Mouse (Mus musculus) gastrocnemius, postnatal 14 days (tissue): ENCODE data around the gene Fam183b. TPM values are rescaled to one million over a fixed set of nuclear protein-coding genes. Genes with fewer than 3 reads are reported as not detected.
"Not testable (repeated sequence)": the region's sequence is repeated elsewhere in the genome, so short reads cannot be mapped to it uniquely, and the experiment has no call there.

Source experiments
- DNase-seq: peaks from one replicate; pipeline ENCODE4 v3.0.0; 2021; ENCODE audit warnings: mixed read lengths
- intact Hi-C: fragments of 180-260 bp; cut with DNase I; formaldehyde crosslinking; loops from one replicate; pipeline ENCODE4 v1.15.1; 2025; ENCODE audit warnings: low total_unique reads
- long read RNA-seq, 2 experiments: library from polyadenylated mRNA; stranded (forward); transcript quantifications; one replicate each; pipeline ENCODE4 v2.0.0; 2021
- total RNA-seq, 2 experiments: library from RNA; stranded (reverse); gene quantifications; 2 replicates each; pipeline ENCODE4 v1.2.3; 2021

Gene Fam183b
- not detected for total RNA-seq
- long read RNA-seq, experiment 1: 0 reads
- long read RNA-seq, experiment 2: 0 reads

- peak; percentile 17 for DNase-seq
- intact Hi-C loops: no loop called here
Measured at GRCm38 (mm10) chr11:58801558-58802228, at the start of gene Fam183b. Gene Fam183b (minus strand): TSS chr11:58801960.

- intact Hi-C loops: no loop called here
- DNase-seq: no peak
Measured at GRCm38 (mm10) chr11:58849731-58850130, 48.0 kb upstream of the Fam183b start.

- no peak for DNase-seq
- intact Hi-C loops: no loop called here
Measured at GRCm38 (mm10) chr11:58847636-58848035, 45.9 kb upstream of the Fam183b start.

GRCm38 (mm10) chr11:58846919-58847461 lies 45.2 kb upstream of the Fam183b start, which contains the start of gene Gm12258:
Gene Gm12258 (plus strand): TSS chr11:58847158.
- DNase-seq: peak; percentile 80
- intact Hi-C loops: no loop called here

GRCm38 (mm10) chr11:58838951-58839350 lies 37.2 kb upstream of the Fam183b start, which contains the start of gene Olfr311:
Gene Olfr311 (plus strand): TSS chr11:58839251.
- intact Hi-C loops, DNase-seq: not testable (repeated sequence)

GRCm38 (mm10) chr11:58832541-58832940 lies 30.8 kb upstream of the Fam183b start:
- intact Hi-C loops: not testable (repeated sequence)

GRCm38 (mm10) chr11:58829764-58830163 lies 28.0 kb upstream of the Fam183b start:
- intact Hi-C loops: no loop called here
- DNase-seq: no peak

More at GRCm38 (mm10) chr11:58832541-58832940, 30.8 kb upstream of the Fam183b start:
- not testable (repeated sequence) for DNase-seq

GRCm38 (mm10) chr11:58828937-58829336 lies 27.2 kb upstream of the Fam183b start, which contains the start of gene Olfr312:
Gene Olfr312 (plus strand): TSS chr11:58829237.
- intact Hi-C loops, DNase-seq: not testable (repeated sequence)

GRCm38 (mm10) chr11:58815676-58816075 lies 13.9 kb upstream of the Fam183b start:
- intact Hi-C loops: no loop called here
- DNase-seq: no peak

- DNase-seq, intact Hi-C loops: not testable (repeated sequence)
Measured at GRCm38 (mm10) chr11:58814700-58815099, 12.9 kb upstream of the Fam183b start, which contains the start of gene Olfr313. Gene Olfr313 (plus strand): TSS chr11:58815000.

- intact Hi-C loops: no loop called here
Measured at GRCm38 (mm10) chr11:58812001-58812400, 10.2 kb upstream of the Fam183b start.

GRCm38 (mm10) chr11:58804393-58804792 lies 2.6 kb upstream of the Fam183b start:
- intact Hi-C loops: no loop called here
- DNase-seq: no peak

More at GRCm38 (mm10) chr11:58812001-58812400, 10.2 kb upstream of the Fam183b start:
- DNase-seq: no peak

GRCm38 (mm10) chr11:58803871-58804270 lies 2.1 kb upstream of the Fam183b start:
- DNase-seq: no peak
- intact Hi-C loops: no loop called here

- intact Hi-C loops: no loop called here
- DNase-seq: no peak
Measured at GRCm38 (mm10) chr11:58799747-58800146, 2.0 kb downstream of the Fam183b start.

GRCm38 (mm10) chr11:58796850-58797249 lies 4.9 kb downstream of the Fam183b start:
- peak; percentile 10 for DNase-seq
- intact Hi-C loops: no loop called here

- intact Hi-C loops: no loop called here
Measured at GRCm38 (mm10) chr11:58795856-58796255, 5.9 kb downstream of the Fam183b start.

GRCm38 (mm10) chr11:58790646-58791045 lies 11.1 kb downstream of the Fam183b start:
- no peak for DNase-seq
- intact Hi-C loops: no loop called here

More at GRCm38 (mm10) chr11:58795856-58796255, 5.9 kb downstream of the Fam183b start:
- DNase-seq: no peak

GRCm38 (mm10) chr11:58790053-58790452 lies 11.7 kb downstream of the Fam183b start:
- DNase-seq: no peak
- intact Hi-C loops: no loop called here

GRCm38 (mm10) chr11:58789532-58789931 lies 12.2 kb downstream of the Fam183b start:
- DNase-seq: no peak
- intact Hi-C loops: no loop called here

- no peak for DNase-seq
- intact Hi-C loops: no loop called here
Measured at GRCm38 (mm10) chr11:58788346-58788745, 13.4 kb downstream of the Fam183b start.

- DNase-seq: no peak
- intact Hi-C loops: no loop called here
Measured at GRCm38 (mm10) chr11:58787651-58788050, 14.1 kb downstream of the Fam183b start.
